Mouse (Mus musculus): ENCODE data around the gene Tnf. TPM values are rescaled to one million over a fixed set of nuclear protein-coding genes. Genes with fewer than 3 reads are reported as not detected.

The Tnf gene
- total RNA-seq, 1 experiment: 0.22 TPM

DNA sequence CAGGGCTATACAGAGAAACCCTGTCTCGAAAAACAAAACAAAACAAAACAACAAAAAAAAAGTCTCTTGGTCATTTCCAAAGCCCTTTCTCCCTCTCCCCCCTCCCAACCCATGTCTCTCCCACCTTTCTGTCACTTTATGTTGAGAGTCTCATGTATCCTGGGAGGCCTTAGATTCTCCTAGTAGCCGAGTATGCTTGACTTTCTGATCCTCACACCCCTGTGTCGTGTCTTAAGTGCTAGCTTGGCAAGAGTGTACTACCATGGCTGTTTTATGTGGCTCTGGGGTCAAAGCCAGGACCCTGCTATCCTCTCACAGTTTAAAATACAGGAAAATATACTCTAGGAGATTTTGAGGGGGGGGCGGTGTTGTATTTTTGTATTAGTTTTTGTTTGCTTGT, 14.5 kb downstream of the Tnf start:
- Histone ChIP-seq H3K4me3 (ENCODE audit: insufficient read depth in 1 of 2, low read depth in 1 of 2, low read length in 2 of 2, poor library complexity in 1 of 2, severe bottlenecking in 1 of 2) (no peak overlapping the region), H3K36me3 (ENCODE audit: control insufficient read depth, insufficient read depth, low read length, poor library complexity, severe bottlenecking) (no peaks in the 10 kb centered on the region), H3K9ac (ENCODE audit: insufficient read depth, low read depth, low read length, poor library complexity, severe bottlenecking) (no peak overlapping the region), H3K4me1 (ENCODE audit: control insufficient read depth in 2 of 2, insufficient read depth in 2 of 2, low read length in 2 of 2, poor library complexity in 1 of 2) (peaks cover 7 to 33% of the 10 kb centered on the region in 2 experiments), H3K27ac (ENCODE audit: insufficient read depth, low read depth, low read length, poor library complexity, severe bottlenecking) (peak overlapping the region; percentile 91; the same call in 1 of the 2 replicates), H3K9me3 (ENCODE audit: control insufficient read depth, insufficient read depth, low read depth, low read length) (no peaks in the 10 kb centered on the region)
- in situ Hi-C loops (cut with MboI; ENCODE audit: low sequenced_read_pairs in 2 of 2, unreplicated experiment in 2 of 2): no loop called here
- no peak for TF ChIP-seq HCFC1 (IDR thresholded peaks at IDR 0.05; ENCODE audit: borderline replicate concordance, insufficient read depth, low read length)
- TF ChIP-seq ZC3H11A (IDR thresholded peaks at IDR 0.05; ENCODE audit: borderline replicate concordance, low read depth, low read length): no peak
- TF ChIP-seq CHD2 (IDR thresholded peaks at IDR 0.05; ENCODE audit: low read depth, low read length): no peak
- no peak for TF ChIP-seq ZNF384 (IDR thresholded peaks at IDR 0.05; ENCODE audit: low read depth, low read length)
- TF ChIP-seq MAFK (IDR thresholded peaks at IDR 0.05; ENCODE audit: insufficient read depth, low read depth, low read length): no peak
- DNase-seq (ENCODE audit: low read depth, low spot score): no peak

GRCm38 (mm10) chr17:35186681-35187080, 15.1 kb downstream of the Tnf start:
- peak overlapping the region; percentile 36 to 37 for H3K4me3 ChIP-seq (ENCODE audit: insufficient read depth in 1 of 2, low read depth in 1 of 2, low read length in 2 of 2, poor library complexity in 1 of 2, severe bottlenecking in 1 of 2)
- TF ChIP-seq ZNF384 (IDR thresholded peaks at IDR 0.05; ENCODE audit: low read depth, low read length): 0 out of 2 replicates have a peak, but pooled peaks have one; percentile 3
- no peak for TF ChIP-seq HCFC1 (IDR thresholded peaks at IDR 0.05; ENCODE audit: borderline replicate concordance, insufficient read depth, low read length)
- DNase-seq (ENCODE audit: low read depth, low spot score): peak; percentile 88
- H3K9me3 ChIP-seq (ENCODE audit: control insufficient read depth, insufficient read depth, low read depth, low read length): no peaks in the 10 kb centered on the region
- H3K4me1 ChIP-seq (ENCODE audit: control insufficient read depth in 2 of 2, insufficient read depth in 2 of 2, low read length in 2 of 2, poor library complexity in 1 of 2): peaks cover 7 to 33% of the 10 kb centered on the region in 2 experiments
- no peaks in the 10 kb centered on the region for H3K36me3 ChIP-seq (ENCODE audit: control insufficient read depth, insufficient read depth, low read length, poor library complexity, severe bottlenecking)
- no peak overlapping the region for H3K9ac ChIP-seq (ENCODE audit: insufficient read depth, low read depth, low read length, poor library complexity, severe bottlenecking)
- peak overlapping the region; percentile 91 for H3K27ac ChIP-seq (ENCODE audit: insufficient read depth, low read depth, low read length, poor library complexity, severe bottlenecking)
- in situ Hi-C loops (cut with MboI; ENCODE audit: low sequenced_read_pairs in 2 of 2, unreplicated experiment in 2 of 2): no loop called here

- in situ Hi-C loops (cut with MboI; ENCODE audit: low sequenced_read_pairs in 2 of 2, unreplicated experiment in 2 of 2): no loop called here
- Histone ChIP-seq H3K4me1 (ENCODE audit: control insufficient read depth in 2 of 2, insufficient read depth in 2 of 2, low read length in 2 of 2, poor library complexity in 1 of 2) (peaks cover 7 to 33% of the 10 kb centered on the region in 2 experiments), H3K27ac (ENCODE audit: insufficient read depth, low read depth, low read length, poor library complexity, severe bottlenecking) (peak overlapping the region; percentile 91), H3K9me3 (ENCODE audit: control insufficient read depth, insufficient read depth, low read depth, low read length) (no peaks in the 10 kb centered on the region), H3K4me3 (ENCODE audit: insufficient read depth in 1 of 2, low read depth in 1 of 2, low read length in 2 of 2, poor library complexity in 1 of 2, severe bottlenecking in 1 of 2) (peak overlapping the region; percentile 37 to 82), H3K9ac (ENCODE audit: insufficient read depth, low read depth, low read length, poor library complexity, severe bottlenecking) (no peak overlapping the region; the same call in 1 of the 2 replicates), H3K36me3 (ENCODE audit: control insufficient read depth, insufficient read depth, low read length, poor library complexity, severe bottlenecking) (no peaks in the 10 kb centered on the region)
- DNase-seq (ENCODE audit: low read depth, low spot score): peak; percentile 98
- TF ChIP-seq MAFK (IDR thresholded peaks at IDR 0.05; ENCODE audit: insufficient read depth, low read depth, low read length) (no peak), CHD2 (IDR thresholded peaks at IDR 0.05; ENCODE audit: low read depth, low read length) (no peak), HCFC1 (IDR thresholded peaks at IDR 0.05; ENCODE audit: borderline replicate concordance, insufficient read depth, low read length) (no peak), ZNF384 (IDR thresholded peaks at IDR 0.05; ENCODE audit: low read depth, low read length) (no peak), ZC3H11A (IDR thresholded peaks at IDR 0.05; ENCODE audit: borderline replicate concordance, low read depth, low read length) (no peak)
These were observed 15.9 kb downstream of the Tnf start for GRCm38 (mm10) chr17:35185639-35186611.

- TF ChIP-seq MAFK (IDR thresholded peaks at IDR 0.05; ENCODE audit: insufficient read depth, low read depth, low read length): no peak
- TF ChIP-seq HCFC1 (IDR thresholded peaks at IDR 0.05; ENCODE audit: borderline replicate concordance, insufficient read depth, low read length): no peak
- TF ChIP-seq CHD2 (IDR thresholded peaks at IDR 0.05; ENCODE audit: low read depth, low read length): no peak
- no peak for TF ChIP-seq ZC3H11A (IDR thresholded peaks at IDR 0.05; ENCODE audit: borderline replicate concordance, low read depth, low read length)
- no peak for TF ChIP-seq ZNF384 (IDR thresholded peaks at IDR 0.05; ENCODE audit: low read depth, low read length)
- Histone ChIP-seq H3K9me3 (ENCODE audit: control insufficient read depth, insufficient read depth, low read depth, low read length) (no peaks in the 10 kb centered on the region), H3K4me1 (ENCODE audit: control insufficient read depth in 2 of 2, insufficient read depth in 2 of 2, low read length in 2 of 2, poor library complexity in 1 of 2) (peaks cover 0 to 9% of the 10 kb centered on the region in 2 experiments; a peak in 1 of 4 replicates), H3K36me3 (ENCODE audit: control insufficient read depth, insufficient read depth, low read length, poor library complexity, severe bottlenecking) (no peaks in the 10 kb centered on the region), H3K4me3 (ENCODE audit: insufficient read depth in 1 of 2, low read depth in 1 of 2, low read length in 2 of 2, poor library complexity in 1 of 2, severe bottlenecking in 1 of 2) (no peak overlapping the region), H3K9ac (ENCODE audit: insufficient read depth, low read depth, low read length, poor library complexity, severe bottlenecking) (no peak overlapping the region), H3K27ac (ENCODE audit: insufficient read depth, low read depth, low read length, poor library complexity, severe bottlenecking) (no peak overlapping the region)
- in situ Hi-C loops (cut with MboI; ENCODE audit: low sequenced_read_pairs in 2 of 2, unreplicated experiment in 2 of 2): no loop called here
- no peak for DNase-seq (ENCODE audit: low read depth, low spot score)
These were observed 21.7 kb downstream of the Tnf start for GRCm38 (mm10) chr17:35180093-35180492.
